Mouse (Mus musculus) ovary, postnatal 14 days (tissue): ENCODE data around the gene Ifitm6.
"Not testable (repeated sequence)": the region's sequence is repeated elsewhere in the genome, so short reads cannot be mapped to it uniquely, and the experiment has no call there.

Source experiments
- DNase-seq: peaks from one replicate; pipeline ENCODE4 v3.0.0; 2022; ENCODE audit warnings: low spot score

Ifitm6 gene

GRCm38 (mm10) chr7:141017824-141018223, at the start of gene Ifitm6:
Gene Ifitm6 (minus strand): TSS chr7:141017924.
- not testable (repeated sequence) for DNase-seq

DNA sequence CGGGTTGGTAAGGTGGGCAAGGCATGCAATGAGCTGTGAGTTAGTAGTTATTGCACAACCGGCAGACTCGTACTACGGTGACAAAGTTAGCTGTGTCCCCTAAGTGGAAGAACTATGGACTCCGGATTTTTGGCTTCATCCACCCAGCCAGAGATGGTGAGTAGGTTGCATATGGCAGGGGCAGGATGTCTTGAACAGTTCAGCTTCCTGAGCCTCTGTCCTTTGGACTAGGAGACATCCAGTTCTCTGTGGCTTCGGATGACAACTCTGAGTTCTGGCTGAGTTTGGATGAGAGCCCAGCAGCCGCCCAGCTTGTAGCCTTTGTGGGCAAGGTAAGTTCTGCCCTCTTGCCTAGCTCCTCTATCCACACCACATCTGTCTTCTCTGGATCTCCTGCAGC, 46.9 kb upstream of the Ifitm6 start:
- no peak for DNase-seq

- DNase-seq: no peak
Measured at GRCm38 (mm10) chr7:141064175-141064574, 46.5 kb upstream of the Ifitm6 start.

DNA sequence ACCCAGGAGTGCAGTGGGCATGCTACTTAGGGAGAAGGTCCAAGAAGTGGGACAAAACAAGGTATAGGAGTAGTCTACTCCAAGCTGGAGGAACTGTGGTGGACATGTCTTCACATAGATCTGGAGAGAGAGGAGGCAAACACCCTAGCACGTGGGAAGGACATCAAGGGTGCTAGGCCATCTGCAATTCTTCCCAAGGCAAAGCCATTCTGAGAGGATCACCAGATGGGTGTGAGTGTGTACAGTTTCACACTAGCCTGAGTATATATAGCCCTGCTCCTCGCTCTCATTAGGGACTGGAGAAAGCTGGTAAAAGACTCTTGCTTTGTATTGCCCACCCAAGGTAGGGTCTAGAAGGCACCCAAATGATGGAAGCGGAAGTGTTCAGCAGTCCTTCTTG, 45.6 kb upstream of the Ifitm6 start:
- DNase-seq: no peak

GRCm38 (mm10) chr7:141062525-141062924, 44.8 kb upstream of the Ifitm6 start:
- no peak for DNase-seq

GRCm38 (mm10) chr7:141061269-141061692, 43.6 kb upstream of the Ifitm6 start:
- DNase-seq: no peak

- DNase-seq: no peak
Measured at GRCm38 (mm10) chr7:141060426-141061242, 42.9 kb upstream of the Ifitm6 start, which contains the start of gene B4galnt4. Gene B4galnt4 (plus strand): TSS chr7:141061104.

GRCm38 (mm10) chr7:141059929-141060328, 42.2 kb upstream of the Ifitm6 start:
- DNase-seq: no peak

GRCm38 (mm10) chr7:141058601-141059341, 41.0 kb upstream of the Ifitm6 start:
- DNase-seq: no peak

- no peak for DNase-seq
Measured at GRCm38 (mm10) chr7:141057541-141057940, 39.8 kb upstream of the Ifitm6 start.

DNA sequence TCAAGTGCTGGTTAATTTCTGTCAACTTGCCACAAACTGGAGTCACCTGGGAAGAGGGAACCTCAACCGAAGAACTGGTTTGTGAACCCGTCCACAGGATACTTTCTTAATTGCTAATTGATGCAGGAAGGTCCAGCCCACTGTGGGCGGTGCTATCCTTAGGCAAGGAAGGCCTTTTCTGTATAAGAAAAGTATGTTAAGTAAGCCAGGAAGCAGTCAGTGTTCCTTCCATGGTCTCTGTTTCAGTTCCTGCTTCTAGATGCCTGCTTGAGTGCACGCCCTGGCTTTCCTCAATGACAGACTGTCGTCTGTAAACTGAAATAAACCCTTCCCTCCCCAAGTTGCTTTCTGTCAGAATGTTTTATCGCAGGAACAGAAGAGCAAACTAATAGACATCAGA, 39.3 kb upstream of the Ifitm6 start:
- DNase-seq: no peak

DNA sequence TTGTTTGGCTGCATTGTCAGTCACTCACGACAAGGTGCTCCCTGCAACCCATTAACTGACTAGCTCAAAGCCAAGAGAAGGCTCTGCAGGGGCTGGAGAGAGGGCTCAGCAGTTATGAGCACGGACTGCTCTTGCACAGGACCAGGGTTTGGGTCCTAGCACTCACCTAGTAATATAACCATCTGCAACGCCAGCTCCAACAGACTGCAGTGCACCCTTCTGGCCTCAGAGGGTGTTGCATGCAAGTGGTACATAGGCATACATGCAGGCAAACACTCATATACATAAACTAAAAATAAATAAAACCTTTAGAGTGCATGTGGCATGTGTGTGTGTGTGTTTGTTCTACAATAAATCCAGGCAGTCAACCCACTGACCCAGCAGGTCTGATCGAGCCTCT, 38.1 kb upstream of the Ifitm6 start:
- DNase-seq: no peak

DNA sequence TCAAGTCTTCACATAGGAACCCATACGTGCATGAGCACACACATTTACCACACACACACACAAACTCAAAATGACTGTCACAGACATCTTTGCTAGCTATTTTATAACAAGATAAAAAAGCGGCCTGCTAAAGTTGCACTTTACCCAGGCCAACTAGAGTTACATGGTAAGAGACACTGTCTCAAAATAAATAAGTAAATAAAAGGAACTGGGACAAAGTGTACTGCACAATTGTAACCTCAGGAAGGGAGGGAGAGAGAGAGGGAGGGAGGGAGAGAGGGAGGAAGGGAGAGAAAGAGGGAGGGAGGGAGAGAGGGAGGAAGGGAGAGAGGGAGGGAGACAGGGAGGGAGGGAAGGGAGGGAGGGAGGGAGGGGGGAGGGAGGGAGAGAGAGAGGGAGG, 34.7 kb upstream of the Ifitm6 start:
- no peak for DNase-seq

DNA sequence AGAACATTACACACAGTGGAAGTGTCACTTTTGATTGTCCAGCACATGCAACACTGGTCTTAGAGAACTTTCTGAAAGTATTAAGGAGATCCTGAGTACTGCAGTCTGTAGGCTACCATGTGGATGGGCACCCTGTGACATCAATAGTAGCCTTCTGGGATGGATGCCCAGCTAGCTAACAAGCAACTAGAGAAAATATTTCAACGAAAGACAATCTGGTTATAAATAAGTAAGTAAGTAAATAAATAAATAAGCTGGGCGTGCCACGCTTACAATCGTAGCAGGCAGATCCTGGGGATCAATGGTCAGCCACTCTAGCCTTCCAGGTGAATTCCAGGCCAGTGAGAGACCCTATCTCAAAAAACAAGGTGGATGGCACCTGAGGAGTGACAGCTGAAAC, 34.3 kb upstream of the Ifitm6 start:
- DNase-seq: no peak

DNA sequence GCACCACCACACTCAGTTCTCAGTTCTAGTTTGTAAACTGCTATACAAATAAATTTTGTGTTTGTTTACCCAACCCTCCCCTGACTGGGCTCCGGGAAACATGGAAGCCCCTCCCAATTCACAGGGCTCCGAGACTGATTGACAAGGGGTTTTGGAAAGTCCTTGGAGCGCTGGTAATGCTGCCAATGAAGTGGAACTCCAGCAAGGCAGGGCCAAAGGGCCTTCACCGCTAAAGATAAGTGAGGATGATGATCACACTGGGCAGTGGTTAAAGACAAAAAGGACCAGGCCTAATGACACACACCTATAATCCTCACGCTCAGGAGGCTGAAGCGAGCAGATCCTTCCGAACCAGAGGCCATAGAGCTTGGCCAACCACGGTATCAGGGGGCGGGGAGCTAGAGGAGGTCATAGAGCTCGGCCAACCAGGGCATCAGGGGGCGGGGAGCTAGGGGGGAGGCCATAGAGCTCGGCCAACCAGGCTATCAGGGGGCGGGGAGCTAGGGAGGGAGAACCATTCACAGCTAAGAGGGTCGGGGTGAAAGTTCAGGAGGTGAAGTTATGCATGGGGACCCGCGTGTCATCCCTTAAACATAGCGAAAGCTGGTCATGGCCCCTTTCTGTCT, 33.4 kb upstream of the Ifitm6 start:
- no peak for DNase-seq

- no peak for DNase-seq
Measured at GRCm38 (mm10) chr7:141049326-141049725, 31.6 kb upstream of the Ifitm6 start.

DNA sequence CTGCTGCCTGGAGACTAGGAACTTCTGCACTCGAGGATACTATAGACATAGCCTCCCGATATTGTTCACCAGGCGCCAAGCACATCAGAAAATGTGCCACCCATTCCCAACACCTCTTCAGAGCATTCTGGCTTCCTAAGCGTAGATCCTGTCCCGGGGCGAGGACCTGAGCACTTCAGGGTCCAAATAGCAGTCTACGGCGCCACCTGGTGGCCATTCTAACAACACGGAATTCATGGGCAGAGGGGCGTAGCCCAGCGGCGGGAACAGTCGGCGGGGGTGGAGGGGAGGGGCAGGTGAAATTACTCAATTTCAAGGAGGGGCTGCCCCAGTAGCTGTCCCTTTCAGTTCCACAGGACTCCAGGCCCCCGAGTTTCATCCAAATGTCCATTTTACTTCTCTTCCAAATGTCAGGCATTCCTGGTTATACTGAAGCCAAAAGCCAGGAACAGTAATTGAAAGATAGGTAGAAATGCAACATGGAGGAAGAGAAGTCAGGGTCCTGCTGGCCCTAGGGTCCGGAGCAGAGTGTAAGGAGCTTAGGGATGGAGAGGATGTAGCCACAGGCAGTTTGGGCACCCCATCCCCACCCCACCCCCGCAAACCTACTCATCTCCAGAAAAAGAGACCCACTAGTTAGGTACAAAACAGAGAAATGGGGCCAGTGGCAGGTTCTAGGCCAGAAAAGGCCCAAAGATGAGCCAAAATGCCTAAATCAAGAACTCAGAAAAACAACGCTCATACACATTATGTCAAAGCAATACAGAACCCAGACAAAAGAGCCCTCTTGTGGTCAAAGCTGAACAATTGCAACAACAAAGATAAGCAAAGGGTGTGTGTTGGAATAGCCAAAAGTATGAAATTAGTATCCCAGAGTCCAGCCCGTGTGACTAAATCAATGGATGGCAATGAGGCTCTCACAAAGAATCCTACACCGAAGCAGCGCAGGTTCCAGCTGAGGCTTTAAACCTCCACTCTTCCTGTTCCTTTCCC, 30.8 kb upstream of the Ifitm6 start:
- DNase-seq: peak; percentile 88

- DNase-seq: peak; percentile 66
Measured at GRCm38 (mm10) chr7:141047581-141048225, 30.0 kb upstream of the Ifitm6 start.

DNA sequence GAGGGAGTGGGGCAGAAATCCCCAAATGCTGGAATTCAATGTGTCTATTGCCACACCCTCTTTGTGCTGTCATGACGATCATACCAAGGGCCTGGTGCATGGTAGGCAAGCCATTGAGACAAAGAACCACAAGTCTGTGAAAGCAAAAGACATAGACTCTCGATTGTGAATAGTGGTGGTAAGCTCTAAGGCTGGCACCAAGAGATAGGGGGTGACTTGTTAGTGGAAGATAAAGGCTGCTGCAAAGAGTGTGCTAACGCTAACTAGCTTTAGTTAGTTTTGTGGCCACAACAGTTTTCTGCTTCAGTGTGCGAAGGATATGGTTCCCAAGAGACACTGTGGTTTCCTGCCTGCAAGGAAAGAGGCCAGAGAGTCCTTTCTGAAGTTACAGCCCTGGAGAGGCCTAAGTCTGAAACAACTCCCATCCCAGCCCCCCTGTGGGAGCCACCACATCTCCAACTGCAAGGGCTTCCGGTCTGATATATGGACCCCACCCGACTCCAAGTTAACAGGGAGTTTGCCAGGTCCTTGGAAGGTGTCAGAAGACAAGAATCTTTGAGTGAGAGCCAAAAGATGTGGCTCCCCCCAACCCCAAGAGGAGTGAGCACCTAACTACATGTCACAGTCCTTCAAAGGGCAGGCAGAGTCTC, 29.3 kb upstream of the Ifitm6 start:
- DNase-seq: no peak

DNA sequence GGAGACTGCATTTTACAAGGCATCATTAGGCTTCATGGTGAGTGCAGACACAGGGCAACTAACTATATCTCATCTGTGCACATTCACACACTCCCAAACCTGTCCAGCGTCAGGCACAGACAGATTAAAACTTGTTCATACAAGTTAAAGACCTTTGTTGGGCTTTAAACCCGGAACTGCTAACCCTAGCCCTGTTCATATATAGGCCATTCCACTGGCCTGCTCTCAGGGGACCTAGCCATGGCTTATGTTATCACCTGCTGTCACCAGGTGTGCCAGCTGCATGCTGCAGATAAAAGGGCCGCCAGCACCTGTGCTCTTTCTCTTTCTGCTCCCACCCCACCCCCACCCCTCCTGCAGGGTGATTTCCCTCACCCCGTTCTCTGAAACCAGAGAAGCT, 24.8 kb upstream of the Ifitm6 start:
- DNase-seq: no peak

- DNase-seq: peak; percentile 74
Measured at GRCm38 (mm10) chr7:141041661-141042060, 23.9 kb upstream of the Ifitm6 start.
